Mouse (Mus musculus) lung, adult 2 months (tissue): ENCODE data around the gene Jph3.

Source experiments
- CTCF ChIP-seq: fragments of 200-500 bp; IDR thresholded peaks from 2 replicates; pipeline ENCODE4 v1.5.1; 2011; ENCODE audit warnings: mild to moderate bottlenecking, low read length, control low read depth; ENCODE audit not compliant: insufficient read depth
- POLR2A ChIP-seq: fragments of 200-500 bp; IDR thresholded peaks from 2 replicates; pipeline ENCODE4 v1.6.1; 2011; ENCODE audit warnings: low read depth, mild to moderate bottlenecking, control low read depth, low read length, borderline replicate concordance; ENCODE audit errors: extremely low read depth

DNA sequence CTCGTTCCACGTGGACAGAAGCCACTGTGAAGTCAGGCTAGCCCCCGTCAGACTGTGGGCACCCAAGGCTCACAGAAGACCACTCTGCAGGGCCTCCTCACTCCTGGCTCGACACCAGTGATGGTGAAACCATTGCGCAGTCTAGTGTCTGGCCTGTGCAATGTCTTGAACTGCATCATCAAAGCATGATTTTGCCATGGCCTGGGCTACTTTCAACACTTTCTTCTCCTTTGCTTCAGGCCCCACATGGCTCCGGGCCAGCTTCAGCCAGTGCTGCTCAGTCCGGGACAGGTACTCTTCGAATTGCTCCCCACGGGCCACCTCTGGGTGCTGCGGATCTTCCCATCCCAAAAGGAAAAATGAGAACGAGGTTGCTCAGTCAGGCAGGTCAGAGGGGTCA lies 67.0 kb downstream of the Jph3 start:
- TF ChIP-seq CTCF, result no peak
- no peak for TF ChIP-seq POLR2A
